Mouse (Mus musculus) stomach, embryonic 14.5 days (tissue): Measurements from ENCODE around the gene Otulinl. TPM values are rescaled to one million over a fixed set of nuclear protein-coding genes. Genes with fewer than 3 reads are reported as not detected.

ENCODE experiments used
- ATAC-seq: fragments of 200-750 bp; cut with Nextera tagmentation; 2 replicates; pipeline ENCODE4 v1.8.0; 2017; ENCODE audit warnings: low read depth, moderate TSS enrichment; ENCODE audit not compliant: insufficient number of reproducible peaks, insufficient read depth, low FRiP score
- H3K27ac ChIP-seq: fragments of 300-500 bp; sonication (generic); 2 replicates; pipeline ENCODE4 v1.5.1; 2014; ENCODE audit warnings: mild to moderate bottlenecking, low read length, moderate library complexity, mixed read lengths
- H3K27me3 ChIP-seq: fragments of 300-500 bp; sonication (generic); 2 replicates; pipeline ENCODE4 v1.6.1; 2014; ENCODE audit warnings: low read length, control low read depth, mixed read lengths; ENCODE audit not compliant: control insufficient read depth, insufficient read depth
- H3K36me3 ChIP-seq: fragments of 300-500 bp; sonication (generic); 2 replicates; pipeline ENCODE4 v1.6.1; 2014; ENCODE audit warnings: mild to moderate bottlenecking, control low read depth, low read length, moderate library complexity, mixed read lengths; ENCODE audit not compliant: control insufficient read depth, insufficient read depth
- H3K4me1 ChIP-seq: fragments of 300-500 bp; sonication (generic); 2 replicates; pipeline ENCODE4 v1.6.1; 2014; ENCODE audit warnings: low read length, control low read depth, mixed read lengths; ENCODE audit not compliant: control insufficient read depth, insufficient read depth
- H3K4me2 ChIP-seq: fragments of 300-500 bp; sonication (generic); replicated peaks from 2 replicates; pipeline ENCODE4 v1.6.1; 2014; ENCODE audit warnings: low read depth, low read length, control low read depth
- H3K4me3 ChIP-seq: fragments of 300-500 bp; sonication (generic); 2 replicates; pipeline ENCODE4 v1.5.1; 2014; ENCODE audit warnings: low read depth, low read length, control low read depth
- H3K9ac ChIP-seq: fragments of 300-500 bp; sonication (generic); replicated peaks from 2 replicates; pipeline ENCODE4 v1.6.1; 2014; ENCODE audit warnings: low read depth, mild to moderate bottlenecking, control low read depth, low read length, moderate library complexity, mixed read lengths
- H3K9me3 ChIP-seq: fragments of 300-500 bp; sonication (generic); 2 replicates; pipeline ENCODE4 v1.6.1; 2016; ENCODE audit warnings: low read depth, low read length, control low read depth; ENCODE audit not compliant: control insufficient read depth
- WGBS: fragments of 180-500 bp; shearing (Covaris S2); extraction: QIAGEN DNeasy Blood & Tissue Kit; methylation state at CpG from one replicate; pipeline ENCODE4 v1.1.7; 2014; 5-methylcytosine and 5-hydroxymethylcytosine counted together
- polyA plus RNA-seq: library from polyadenylated mRNA; unstranded; fragments of >200 nt; fragmentation: Nextera tagmentation; extraction: Ambion mirVana; gene quantifications from 2 replicates; pipeline ENCODE4 v1.2.1, GENCODE M21; 2014

The Otulinl gene
- polyA plus RNA-seq, 1 experiment from 2014 or later = 13.2 TPM

- no peaks in the 10 kb centered on the region for H3K4me1 ChIP-seq
- no peak overlapping the region for H3K9ac ChIP-seq
- WGBS = 91% methylated on average over 4 of the region's 4 CpGs
- H3K4me2 ChIP-seq = no peak overlapping the region
- no peak overlapping the region for H3K4me3 ChIP-seq
- no peaks in the 10 kb centered on the region; the same call in 1 of the 2 replicates for H3K9me3 ChIP-seq
- H3K27me3 ChIP-seq = no peaks in the 10 kb centered on the region
- no peak for ATAC-seq
- H3K36me3 ChIP-seq = no peaks in the 10 kb centered on the region
- no peak overlapping the region for H3K27ac ChIP-seq
These were observed 23.0 kb downstream of the Otulinl start for GRCm38 (mm10) chr15:27658356-27658755.

DNA sequence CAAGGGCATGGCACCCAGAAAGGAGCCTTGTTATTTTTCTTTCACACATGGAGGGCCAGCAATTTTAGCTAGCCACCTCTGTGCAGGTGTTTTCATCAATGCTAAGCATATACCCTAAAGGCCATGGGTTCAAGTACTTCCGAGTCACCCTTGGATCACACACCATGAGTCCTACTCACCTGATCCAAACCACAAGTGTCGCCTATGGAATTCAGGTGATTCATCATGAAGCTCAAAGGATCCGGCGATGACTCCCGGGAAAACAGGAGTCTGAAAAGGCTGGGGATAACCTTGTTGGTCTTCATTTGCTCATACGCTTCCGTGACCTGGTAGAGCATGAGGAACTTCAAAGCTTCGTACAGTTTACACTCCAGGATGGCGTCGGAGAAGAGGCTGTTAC is 23.5 kb downstream of the Otulinl start:
- H3K27me3 ChIP-seq = no peaks in the 10 kb centered on the region
- WGBS = 92% methylated on average over 10 of the region's 10 CpGs
- no peak for ATAC-seq
- H3K9ac ChIP-seq = no peak overlapping the region
- no peaks in the 10 kb centered on the region for H3K36me3 ChIP-seq
- no peak overlapping the region for H3K4me3 ChIP-seq
- no peak overlapping the region for H3K27ac ChIP-seq
- no peak overlapping the region for H3K4me2 ChIP-seq
- no peaks in the 10 kb centered on the region for H3K4me1 ChIP-seq
- no peaks in the 10 kb centered on the region; the same call in 1 of the 2 replicates for H3K9me3 ChIP-seq

DNA sequence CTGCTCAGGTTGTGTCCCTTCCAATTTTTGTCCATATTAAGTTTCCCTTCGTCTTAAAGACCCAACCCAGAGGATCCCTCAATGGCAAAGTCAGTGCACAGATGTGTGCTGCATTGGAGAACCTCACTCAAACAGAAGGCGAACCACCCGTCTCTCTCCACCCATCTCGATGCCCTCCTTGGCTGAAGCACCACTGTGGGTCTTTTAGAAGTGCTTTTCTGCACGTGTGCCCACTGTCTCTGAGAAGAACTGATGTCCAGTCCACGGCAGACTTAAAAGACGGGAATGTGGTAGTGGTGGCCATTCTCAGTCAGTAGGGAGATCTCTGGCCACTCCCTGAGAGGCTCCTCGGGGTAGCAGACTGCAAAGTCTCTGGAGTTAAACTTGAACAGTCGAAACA is 24.8 kb downstream of the Otulinl start:
- WGBS = 81% methylated on average over 9 of the region's 9 CpGs
- Histone ChIP-seq H3K27me3 (no peaks in the 10 kb centered on the region), H3K4me1 (no peaks in the 10 kb centered on the region), H3K4me2 (no peak overlapping the region), H3K9ac (no peak overlapping the region), H3K4me3 (no peak overlapping the region), H3K9me3 (no peaks in the 10 kb centered on the region; the same call in 1 of the 2 replicates), H3K27ac (no peak overlapping the region), H3K36me3 (no peaks in the 10 kb centered on the region)
- no peak for ATAC-seq

DNA sequence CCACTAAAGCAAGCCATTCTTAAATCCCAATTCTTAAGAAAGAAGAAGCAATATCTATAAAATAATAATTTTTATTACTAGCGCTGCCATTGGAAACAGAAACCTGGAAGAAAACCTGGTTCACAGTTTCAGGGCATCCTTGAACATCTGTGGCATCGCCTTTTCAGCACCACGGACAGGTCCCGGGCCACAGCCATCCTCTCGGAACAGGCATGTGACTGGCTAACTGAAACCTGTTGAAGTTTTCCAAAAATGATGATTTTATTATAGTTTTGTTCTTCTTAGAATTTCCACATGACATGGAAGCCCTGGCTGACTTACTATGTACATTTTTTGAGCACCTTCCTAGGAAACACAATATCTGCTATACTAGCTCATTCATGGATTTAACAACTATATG is 26.4 kb downstream of the Otulinl start:
- Histone ChIP-seq H3K27me3 (no peaks in the 10 kb centered on the region), H3K27ac (no peak overlapping the region), H3K4me1 (no peaks in the 10 kb centered on the region), H3K9me3 (no peaks in the 10 kb centered on the region; the same call in 1 of the 2 replicates), H3K36me3 (no peaks in the 10 kb centered on the region), H3K4me3 (no peak overlapping the region), H3K4me2 (no peak overlapping the region), H3K9ac (no peak overlapping the region)
- no peak for ATAC-seq
- 16% methylated on average over 5 of the region's 5 CpGs for WGBS

DNA sequence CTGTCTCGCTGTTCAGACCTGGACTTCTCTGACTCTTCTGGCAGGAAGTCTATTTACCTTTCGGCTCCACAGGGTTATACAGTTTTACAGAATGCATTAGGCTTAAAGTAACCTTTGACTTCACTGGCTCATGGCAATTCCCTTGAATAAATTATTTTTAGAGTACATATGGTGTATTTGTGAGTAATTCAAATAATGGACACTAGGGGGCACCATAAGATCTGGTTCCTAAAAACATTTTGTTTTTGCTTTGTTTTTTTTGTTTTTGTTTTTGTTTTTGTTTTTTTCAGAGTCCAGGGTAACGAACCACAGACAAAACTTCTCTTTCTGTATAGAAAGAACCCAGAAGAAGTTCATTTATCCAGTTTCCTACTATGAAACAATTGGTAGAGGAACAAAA is 33.7 kb downstream of the Otulinl start:
- no peaks in the 10 kb centered on the region for H3K4me1 ChIP-seq
- 33% methylated on average over 3 of the region's 3 CpGs for WGBS
- H3K9me3 ChIP-seq = no peaks in the 10 kb centered on the region
- H3K36me3 ChIP-seq = no peaks in the 10 kb centered on the region
- no peak for ATAC-seq
- no peaks in the 10 kb centered on the region for H3K27me3 ChIP-seq
- H3K4me2 ChIP-seq = no peak overlapping the region
- H3K9ac ChIP-seq = no peak overlapping the region
- no peak overlapping the region for H3K4me3 ChIP-seq
- H3K27ac ChIP-seq = no peak overlapping the region

- H3K27me3 ChIP-seq = no peaks in the 10 kb centered on the region
- H3K9ac ChIP-seq = no peak overlapping the region
- H3K4me2 ChIP-seq = no peak overlapping the region
- H3K9me3 ChIP-seq = no peaks in the 10 kb centered on the region
- no peak overlapping the region for H3K4me3 ChIP-seq
- ATAC-seq = no peak
- no peak overlapping the region for H3K27ac ChIP-seq
- 93% methylated on average over 8 of the region's 8 CpGs for WGBS
- H3K36me3 ChIP-seq = no peaks in the 10 kb centered on the region
- no peaks in the 10 kb centered on the region for H3K4me1 ChIP-seq
These were observed 34.7 kb downstream of the Otulinl start for GRCm38 (mm10) chr15:27646665-27647064.

- no peaks in the 10 kb centered on the region for H3K27me3 ChIP-seq
- no peaks in the 10 kb centered on the region for H3K4me1 ChIP-seq
- H3K36me3 ChIP-seq = no peaks in the 10 kb centered on the region
- H3K4me2 ChIP-seq = no peak overlapping the region
- H3K27ac ChIP-seq = no peak overlapping the region
- no peak overlapping the region for H3K4me3 ChIP-seq
- no peak overlapping the region for H3K9ac ChIP-seq
- no peaks in the 10 kb centered on the region for H3K9me3 ChIP-seq
- WGBS = 82% methylated on average over 3 of the region's 3 CpGs
- no peak for ATAC-seq
These were observed 36.1 kb downstream of the Otulinl start for GRCm38 (mm10) chr15:27645250-27645649.

- Histone ChIP-seq H3K27me3 (no peaks in the 10 kb centered on the region), H3K27ac (no peak overlapping the region)
These were observed 38.5 kb downstream of the Otulinl start for GRCm38 (mm10) chr15:27642895-27643294.

DNA sequence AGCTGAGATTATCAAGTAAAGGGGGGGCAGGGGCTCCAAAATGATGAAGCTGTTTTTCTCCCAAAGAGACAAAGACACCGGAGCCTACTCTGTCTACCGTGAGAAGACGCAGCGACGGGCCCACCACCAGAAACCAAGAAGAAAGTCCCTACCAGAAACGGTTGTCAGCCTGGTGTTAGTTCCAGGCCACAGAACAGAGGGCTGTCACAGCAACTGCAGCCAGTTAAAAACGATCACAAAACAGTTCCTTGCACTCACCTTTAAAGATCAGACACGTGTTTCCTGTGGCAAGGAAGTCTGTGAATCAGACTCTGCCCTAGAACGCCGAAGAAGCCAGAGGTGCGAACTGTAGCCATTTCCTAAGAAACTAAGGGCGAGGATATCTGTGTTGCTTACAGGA is 40.2 kb downstream of the Otulinl start:
- Histone ChIP-seq H3K36me3 (no peaks in the 10 kb centered on the region), H3K9ac (no peak overlapping the region), H3K27ac (no peak overlapping the region), H3K4me2 (no peak overlapping the region), H3K27me3 (no peaks in the 10 kb centered on the region), H3K9me3 (no peaks in the 10 kb centered on the region), H3K4me1 (no peaks in the 10 kb centered on the region), H3K4me3 (no peak overlapping the region)
- no peak for ATAC-seq
- 47% methylated on average over 12 of the region's 12 CpGs for WGBS

More at GRCm38 (mm10) chr15:27642895-27643294, 38.5 kb downstream of the Otulinl start:
- Histone ChIP-seq H3K4me3 (no peak overlapping the region), H3K4me1 (no peaks in the 10 kb centered on the region), H3K4me2 (no peak overlapping the region), H3K36me3 (no peaks in the 10 kb centered on the region), H3K9me3 (no peaks in the 10 kb centered on the region), H3K9ac (no peak overlapping the region)
- 87% methylated on average over 3 of the region's 3 CpGs for WGBS
- ATAC-seq = no peak
